Mouse (Mus musculus): ENCODE results near the gene Wdr70. TPM values are rescaled to one million over a fixed set of nuclear protein-coding genes. Genes with fewer than 3 reads are reported as not detected.

Wdr70 gene
- polyA plus RNA-seq, 1 experiment, result 13.5 TPM

- Histone ChIP-seq H3K4me3 (ENCODE audit: insufficient read depth, low read depth, low read length) (no peak overlapping the region), H3K27me3 (replicated peaks; ENCODE audit: control insufficient read depth, insufficient read depth, low read length) (no peaks in the 10 kb centered on the region), H3K27ac (ENCODE audit: insufficient read depth, low read depth, low read length) (no peak overlapping the region), H3K4me1 (ENCODE audit: control insufficient read depth, insufficient read depth, low read length) (no peaks in the 10 kb centered on the region), H3K36me3 (ENCODE audit: control insufficient read depth, insufficient read depth, low read length) (no peaks in the 10 kb centered on the region)
- 58% methylated on average over 5 of the region's 5 CpGs for WGBS
- TF ChIP-seq POLR2A (IDR thresholded peaks at IDR 0.05; ENCODE audit: low read depth, low read length), result no peak
- no peak for TF ChIP-seq CTCF (conservative IDR thresholded peaks at IDR 0.05; ENCODE audit: insufficient read depth, insufficient read length, low read depth, low read length)
- DNase-seq, result no peak
These were observed 226.5 kb downstream of the Wdr70 start for GRCm38 (mm10) chr15:7872473-7872872.

- TF ChIP-seq POLR2A (IDR thresholded peaks at IDR 0.05; ENCODE audit: low read depth, low read length), result no peak
- no peak for TF ChIP-seq CTCF (conservative IDR thresholded peaks at IDR 0.05; ENCODE audit: insufficient read depth, insufficient read length, low read depth, low read length)
- DNase-seq, result no peak
- WGBS, result 88% methylated on average over 3 of the region's 3 CpGs
These were observed 233.7 kb downstream of the Wdr70 start for GRCm38 (mm10) chr15:7865305-7865704.

GRCm38 (mm10) chr15:7863328-7863727 is 235.7 kb downstream of the Wdr70 start:
- no peak for DNase-seq
- Histone ChIP-seq H3K36me3 (ENCODE audit: control insufficient read depth, insufficient read depth, low read length) (no peaks in the 10 kb centered on the region), H3K4me1 (ENCODE audit: control insufficient read depth, insufficient read depth, low read length) (no peaks in the 10 kb centered on the region), H3K27me3 (replicated peaks; ENCODE audit: control insufficient read depth, insufficient read depth, low read length) (no peaks in the 10 kb centered on the region), H3K4me3 (ENCODE audit: insufficient read depth, low read depth, low read length) (no peak overlapping the region), H3K27ac (ENCODE audit: insufficient read depth, low read depth, low read length) (no peak overlapping the region)
- WGBS, result 64% methylated on average over 5 of the region's 5 CpGs
- no peak for TF ChIP-seq POLR2A (IDR thresholded peaks at IDR 0.05; ENCODE audit: low read depth, low read length)
- no peak for TF ChIP-seq CTCF (conservative IDR thresholded peaks at IDR 0.05; ENCODE audit: insufficient read depth, insufficient read length, low read depth, low read length)

More at GRCm38 (mm10) chr15:7865305-7865704, 233.7 kb downstream of the Wdr70 start:
- Histone ChIP-seq H3K36me3 (ENCODE audit: control insufficient read depth, insufficient read depth, low read length) (no peaks in the 10 kb centered on the region), H3K4me1 (ENCODE audit: control insufficient read depth, insufficient read depth, low read length) (no peaks in the 10 kb centered on the region), H3K4me3 (ENCODE audit: insufficient read depth, low read depth, low read length) (no peak overlapping the region), H3K27ac (ENCODE audit: insufficient read depth, low read depth, low read length) (no peak overlapping the region), H3K27me3 (replicated peaks; ENCODE audit: control insufficient read depth, insufficient read depth, low read length) (no peaks in the 10 kb centered on the region)

- 89% methylated on average over 5 of the region's 5 CpGs for WGBS
- Histone ChIP-seq H3K4me1 (ENCODE audit: control insufficient read depth, insufficient read depth, low read length) (no peaks in the 10 kb centered on the region), H3K4me3 (ENCODE audit: insufficient read depth, low read depth, low read length) (no peak overlapping the region), H3K36me3 (ENCODE audit: control insufficient read depth, insufficient read depth, low read length) (no peaks in the 10 kb centered on the region), H3K27ac (ENCODE audit: insufficient read depth, low read depth, low read length) (no peak overlapping the region), H3K27me3 (replicated peaks; ENCODE audit: control insufficient read depth, insufficient read depth, low read length) (no peaks in the 10 kb centered on the region)
- no peak for DNase-seq
- TF ChIP-seq CTCF (conservative IDR thresholded peaks at IDR 0.05; ENCODE audit: insufficient read depth, insufficient read length, low read depth, low read length), result no peak
- no peak for TF ChIP-seq POLR2A (IDR thresholded peaks at IDR 0.05; ENCODE audit: low read depth, low read length)
These were observed 236.1 kb downstream of the Wdr70 start for GRCm38 (mm10) chr15:7862890-7863289.

GRCm38 (mm10) chr15:7858841-7859240 is 240.2 kb downstream of the Wdr70 start:
- no peak overlapping the region for H3K27ac ChIP-seq (ENCODE audit: insufficient read depth, low read depth, low read length)
- no peaks in the 10 kb centered on the region for H3K4me1 ChIP-seq (ENCODE audit: control insufficient read depth, insufficient read depth, low read length)
- 80% methylated on average over 5 of the region's 5 CpGs for WGBS
- TF ChIP-seq CTCF (conservative IDR thresholded peaks at IDR 0.05; ENCODE audit: insufficient read depth, insufficient read length, low read depth, low read length) (no peak), POLR2A (IDR thresholded peaks at IDR 0.05; ENCODE audit: low read depth, low read length) (no peak)
- H3K36me3 ChIP-seq (ENCODE audit: control insufficient read depth, insufficient read depth, low read length), result no peaks in the 10 kb centered on the region
- no peak for DNase-seq
- H3K27me3 ChIP-seq (replicated peaks; ENCODE audit: control insufficient read depth, insufficient read depth, low read length), result no peaks in the 10 kb centered on the region
- no peak overlapping the region for H3K4me3 ChIP-seq (ENCODE audit: insufficient read depth, low read depth, low read length)

- no peak overlapping the region for H3K27ac ChIP-seq (ENCODE audit: insufficient read depth, low read depth, low read length)
- no peaks in the 10 kb centered on the region for H3K27me3 ChIP-seq (replicated peaks; ENCODE audit: control insufficient read depth, insufficient read depth, low read length)
- no peaks in the 10 kb centered on the region for H3K36me3 ChIP-seq (ENCODE audit: control insufficient read depth, insufficient read depth, low read length)
- WGBS, result 61% methylated on average over 13 of the region's 13 CpGs
- no peak for TF ChIP-seq POLR2A (IDR thresholded peaks at IDR 0.05; ENCODE audit: low read depth, low read length)
- no peak for TF ChIP-seq CTCF (conservative IDR thresholded peaks at IDR 0.05; ENCODE audit: insufficient read depth, insufficient read length, low read depth, low read length)
- DNase-seq, result no peak
- H3K4me3 ChIP-seq (ENCODE audit: insufficient read depth, low read depth, low read length), result no peak overlapping the region
- H3K4me1 ChIP-seq (ENCODE audit: control insufficient read depth, insufficient read depth, low read length), result no peaks in the 10 kb centered on the region
These were observed 241.6 kb downstream of the Wdr70 start for GRCm38 (mm10) chr15:7857418-7857817.

- DNase-seq, result no peak
- Histone ChIP-seq H3K4me3 (ENCODE audit: insufficient read depth, low read depth, low read length) (no peak overlapping the region), H3K36me3 (ENCODE audit: control insufficient read depth, insufficient read depth, low read length) (no peaks in the 10 kb centered on the region), H3K27me3 (replicated peaks; ENCODE audit: control insufficient read depth, insufficient read depth, low read length) (no peaks in the 10 kb centered on the region), H3K27ac (ENCODE audit: insufficient read depth, low read depth, low read length) (no peak overlapping the region), H3K4me1 (ENCODE audit: control insufficient read depth, insufficient read depth, low read length) (no peaks in the 10 kb centered on the region)
- TF ChIP-seq POLR2A (IDR thresholded peaks at IDR 0.05; ENCODE audit: low read depth, low read length) (no peak), CTCF (conservative IDR thresholded peaks at IDR 0.05; ENCODE audit: insufficient read depth, insufficient read length, low read depth, low read length) (no peak)
- WGBS, result 85% methylated on average over 4 of the region's 4 CpGs
These were observed 256.6 kb downstream of the Wdr70 start for GRCm38 (mm10) chr15:7842398-7842797.
